11 mouse cellular contexts compared by ENCODE assay signal in the genomic region with DNA sequence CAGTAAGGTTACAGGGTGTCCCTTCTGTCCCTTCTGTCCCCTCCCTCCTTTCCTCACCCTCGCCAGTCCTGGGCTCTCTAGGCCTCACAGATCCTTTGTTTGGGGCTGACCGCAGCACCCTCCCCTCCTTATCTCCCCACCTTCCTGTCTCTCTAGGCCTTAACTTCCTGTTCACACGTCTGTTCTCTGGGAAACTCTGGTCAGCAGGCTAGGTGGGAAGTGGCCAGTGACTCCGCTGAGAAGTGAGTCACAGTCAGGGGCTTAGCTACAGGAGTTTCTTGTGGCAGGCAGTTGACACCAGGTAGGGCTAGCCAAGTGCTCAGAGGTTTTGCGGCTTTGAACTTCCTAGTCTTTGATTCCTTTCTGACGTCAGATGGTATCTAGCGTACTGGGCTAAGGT. TPM values are rescaled to one million over a fixed set of nuclear protein-coding genes. Genes with fewer than 3 reads are reported as not detected.
DNase-seq lines count a peak whose midpoint lies in the region; ATAC-seq and TF ChIP-seq lines count a peak whose summit lies in the region.
"Had no signal": no experiment of that assay in that cellular context is flagged by ENCODE, and none has a peak within 500 bp of the region (broad histone marks: within the 10 kb centered on the region; RNA-seq: fewer than 3 reads in every experiment).

No protein-coding gene starts in this region.

- peak; percentile 84 for TF ChIP-seq EP300 in heart, adult 2 months (IDR thresholded peaks at IDR 0.05; ENCODE audit: insufficient read depth, low read depth, low read length)

- ATAC-seq in hematopoietic stem cell, adult 5-6 weeks (replicated peaks in 1 of 2; ENCODE audit: insufficient read depth in 1 of 2, low FRiP score in 2 of 2, low TSS enrichment in 1 of 2, low read depth in 1 of 2, poor library complexity in 2 of 2, severe bottlenecking in 2 of 2), result peak; percentile 76 to 77
- ATAC-seq in megakaryocyte progenitor cell, adult 5-6 weeks (replicated peaks; ENCODE audit: poor library complexity), result peak; percentile 74

- no peak overlapping the region for H3K4me3 ChIP-seq in heart, adult 2 months

- 0 out of 2 replicates have a peak overlapping the region, but pooled peaks have one; percentile 11 for H3K9ac ChIP-seq in heart, adult 2 months (ENCODE audit: low read depth, low read length)

- H3K79me2 ChIP-seq in heart, adult 2 months (replicated peaks; ENCODE audit: control insufficient read depth, insufficient read depth, low read length), result 0 out of 2 replicates have a peak, but pooled peaks cover 2% of the 10 kb centered on the region

- H3K27me3 ChIP-seq in heart, adult 2 months (ENCODE audit: control insufficient read depth, insufficient read depth, low read length), result no peaks in the 10 kb centered on the region

- 40% methylated on average over 7 of the region's 7 CpGs for WGBS in heart, adult 2 months

- TF ChIP-seq POLR2A in heart, adult 2 months (IDR thresholded peaks at IDR 0.05; ENCODE audit: insufficient read depth, low read depth, low read length), result peak; percentile 52; the same call in 1 of the 2 replicates

- peaks cover 50% of the 10 kb centered on the region for H3K4me1 ChIP-seq in heart, adult 2 months (ENCODE audit: control insufficient read depth, insufficient read depth, low read length)

- H3K36me3 ChIP-seq in heart, adult 2 months (ENCODE audit: control insufficient read depth, insufficient read depth, low read length), result no peaks in the 10 kb centered on the region; the same call in 1 of the 2 replicates

- no peak for TF ChIP-seq CTCF in heart, adult 2 months (IDR thresholded peaks at IDR 0.05)

- intact Hi-C loops in heart, adult 2 months (cut with DNase I), result no loop called here
- intact Hi-C loops in heart, postnatal 25 days (cut with DNase I), result no loop called here
- intact Hi-C loops in left cerebral cortex, postnatal 10 days (cut with DNase I), result no loop called here

- peak; percentile 39 to 57 for DNase-seq in heart, adult 2 months
- DNase-seq in heart, postnatal 25 days (ENCODE audit: low spot score), result no peak
- DNase-seq in MEL-GATA-1-ER (ENCODE audit: extremely low read depth, low read depth), result peak; percentile 60
- no peak for DNase-seq in layer of hippocampus, postnatal 10 days (ENCODE audit: low spot score in 2 of 2)
- no peak for DNase-seq in left cerebral cortex, postnatal 10 days (ENCODE audit: extremely low spot score in 1 of 2, low spot score in 2 of 2)
- DNase-seq in adrenal gland, postnatal 4 days (ENCODE audit: low spot score in 2 of 2), result no peak
- DNase-seq: layer of hippocampus, postnatal 36 days had no signal

- peak overlapping the region; percentile 73 for H3K27ac ChIP-seq in heart, adult 2 months

RNA-seq across cellular contexts. Expression of a gene that starts 3.1 kb away (rescaled TPM):
- under 1 TPM; 0.32 to 0.34 TPM for total RNA-seq in heart, adult 2 months (2021)
- polyA plus RNA-seq in heart, adult 2 months (2012; rRNA removed), result 1.1 and 2.0 TPM in 2 replicates
- total RNA-seq in heart, postnatal 25 days (2021), result under 1 TPM; 0.47 to 0.59 TPM
- 1.0 TPM in 1 of 2 replicates, not detected in the other for total RNA-seq in hematopoietic stem cell, adult 5-6 weeks (2017)
- 0.83 and 1.1 TPM in 2 replicates for total RNA-seq in megakaryocyte progenitor cell, adult 5-6 weeks (2015)
- total RNA-seq in megakaryocyte progenitor cell, adult 5-6 weeks (2017), result not detected in 2 replicates
- not detected for total RNA-seq in layer of hippocampus, postnatal 10 days (2021)
- not detected for total RNA-seq in left cerebral cortex, postnatal 10 days (2021)
- total RNA-seq in adrenal gland, postnatal 4 days (2021), result 1 to 10 TPM; 2.6 to 2.8 TPM
- total RNA-seq: layer of hippocampus, postnatal 36 days; midbrain, postnatal 0 days had no signal

RNA-seq across cellular contexts. Expression of a gene that starts 5.8 kb away (rescaled TPM):
- total RNA-seq in heart, adult 2 months (2021), result 1 to 10 TPM; 4.0 to 5.8 TPM
- polyA plus RNA-seq in heart, adult 2 months (2012; rRNA removed), result 13.0 and 14.1 TPM in 2 replicates
- 1 to 10 TPM; 4.6 to 5.2 TPM for total RNA-seq in heart, postnatal 25 days (2021)
- 11.2 and 17.7 TPM in 2 replicates for total RNA-seq in hematopoietic stem cell, adult 5-6 weeks (2017)
- 5.1 and 7.3 TPM in 2 replicates for total RNA-seq in megakaryocyte progenitor cell, adult 5-6 weeks (2015)
- 8.2 and 9.0 TPM in 2 replicates for total RNA-seq in megakaryocyte progenitor cell, adult 5-6 weeks (2017)
- total RNA-seq in layer of hippocampus, postnatal 10 days (2021), result 1 to 10 TPM; 4.2 to 5.0 TPM
- total RNA-seq in left cerebral cortex, postnatal 10 days (2021), result 1 to 10 TPM; 2.4 to 3.9 TPM
- 10 to 100 TPM; 41.5 to 44.5 TPM for total RNA-seq in adrenal gland, postnatal 4 days (2021)

RNA-seq across cellular contexts. Expression of a gene that starts 8.8 kb away (rescaled TPM):
- not detected for total RNA-seq in heart, adult 2 months (2021)
- not detected in 2 replicates for polyA plus RNA-seq in heart, adult 2 months (2012; rRNA removed)
- not detected for total RNA-seq in heart, postnatal 25 days (2021)
- not detected in 2 replicates for total RNA-seq in hematopoietic stem cell, adult 5-6 weeks (2017)
- total RNA-seq in megakaryocyte progenitor cell, adult 5-6 weeks (2015), result not detected in 2 replicates
- total RNA-seq in megakaryocyte progenitor cell, adult 5-6 weeks (2017), result 1.1 TPM in 1 of 2 replicates, not detected in the other
- not detected for total RNA-seq in layer of hippocampus, postnatal 10 days (2021)
- total RNA-seq in left cerebral cortex, postnatal 10 days (2021), result not detected
- total RNA-seq in adrenal gland, postnatal 4 days (2021), result not detected
- total RNA-seq: heart, adult 18-20 months; layer of hippocampus, postnatal 36 days; midbrain, postnatal 0 days had no signal
- polyA plus RNA-seq: midbrain, postnatal 0 days had no signal

RNA-seq across cellular contexts. Expression of a gene that starts 8.8 kb away (rescaled TPM):
- total RNA-seq in heart, adult 2 months (2021), result 100 to 1,000 TPM; 107 to 113 TPM
- polyA plus RNA-seq in heart, adult 2 months (2012; rRNA removed), result 368 and 425 TPM in 2 replicates
- 100 to 1,000 TPM in 1 of 2 experiments, 10 to 100 TPM in 1; 96.7 to 116 TPM for total RNA-seq in heart, postnatal 25 days (2021)
- total RNA-seq in hematopoietic stem cell, adult 5-6 weeks (2017), result 328 and 386 TPM in 2 replicates
- total RNA-seq in megakaryocyte progenitor cell, adult 5-6 weeks (2015), result 577 and 637 TPM in 2 replicates
- total RNA-seq in megakaryocyte progenitor cell, adult 5-6 weeks (2017), result 287 and 322 TPM in 2 replicates
- total RNA-seq in layer of hippocampus, postnatal 10 days (2021), result 10 to 100 TPM; 20.3 to 27.0 TPM
- total RNA-seq in left cerebral cortex, postnatal 10 days (2021), result 10 to 100 TPM; 18.0 to 20.0 TPM
- 100 to 1,000 TPM; 508 to 623 TPM for total RNA-seq in adrenal gland, postnatal 4 days (2021)

RNA-seq across cellular contexts. Expression of a gene that starts 20.0 kb away (rescaled TPM):
- 1 to 10 TPM; 6.1 to 7.7 TPM for total RNA-seq in heart, adult 2 months (2021)
- 16.1 and 52.2 TPM in 2 replicates for polyA plus RNA-seq in heart, adult 2 months (2012; rRNA removed)
- total RNA-seq in heart, postnatal 25 days (2021), result 1 to 10 TPM; 1.6 to 2.8 TPM
- 250 and 359 TPM in 2 replicates for total RNA-seq in hematopoietic stem cell, adult 5-6 weeks (2017)
- total RNA-seq in megakaryocyte progenitor cell, adult 5-6 weeks (2015), result 57.8 and 89.8 TPM in 2 replicates
- total RNA-seq in megakaryocyte progenitor cell, adult 5-6 weeks (2017), result 33.7 and 37.5 TPM in 2 replicates
- total RNA-seq in layer of hippocampus, postnatal 10 days (2021), result 1 to 10 TPM; 3.6 to 5.5 TPM
- total RNA-seq in left cerebral cortex, postnatal 10 days (2021), result 1 to 10 TPM; 3.2 to 3.3 TPM
- total RNA-seq in adrenal gland, postnatal 4 days (2021), result 10 to 100 TPM in 1 of 2 experiments, 1 to 10 TPM in 1; 8.0 to 13.7 TPM

Comparison
In these comparisons a context has a peak if more than half of its experiments do, and no peak if none do; other contexts are left out.
1. DNase-seq: peak in heart, adult 2 months (2 of 2) and MEL-GATA-1-ER (single experiment); none in heart, postnatal 25 days (single experiment), layer of hippocampus, postnatal 10 days (0 of 2), left cerebral cortex, postnatal 10 days (0 of 2) and adrenal gland, postnatal 4 days (0 of 2).